Mouse (Mus musculus): ENCODE data around the gene Celsr3. TPM values are rescaled to one million over a fixed set of nuclear protein-coding genes. Genes with fewer than 3 reads are reported as not detected.
A peak's percentile ranks its signal among the peaks of the same experiment; 100 is the strongest.

Celsr3 gene
- polyA plus RNA-seq, 1 experiment = 1.1 TPM

GRCm38 (mm10) chr9:108806831-108807230 lies 19.3 kb upstream of the Celsr3 start:
- no peak for DNase-seq (ENCODE audit: low read depth)

- no peak for DNase-seq (ENCODE audit: low read depth)
These were observed 18.4 kb upstream of the Celsr3 start for GRCm38 (mm10) chr9:108807674-108808073.

GRCm38 (mm10) chr9:108808163-108808665 lies 17.9 kb upstream of the Celsr3 start, which contains the start of gene Nckipsd:
TSS of gene Nckipsd (plus strand) at chr9:108808368.
- DNase-seq (ENCODE audit: low read depth) = no peak

- DNase-seq (ENCODE audit: low read depth) = no peak
These were observed 16.9 kb upstream of the Celsr3 start for GRCm38 (mm10) chr9:108809188-108809587.

GRCm38 (mm10) chr9:108809723-108810122 lies 16.4 kb upstream of the Celsr3 start:
- no peak for DNase-seq (ENCODE audit: low read depth)

GRCm38 (mm10) chr9:108810516-108810915 lies 15.6 kb upstream of the Celsr3 start:
- DNase-seq (ENCODE audit: low read depth) = no peak

GRCm38 (mm10) chr9:108815557-108815956 lies 10.6 kb upstream of the Celsr3 start:
- DNase-seq (ENCODE audit: low read depth) = peak; percentile 70

GRCm38 (mm10) chr9:108819495-108819894 lies 6.6 kb upstream of the Celsr3 start:
- no peak for DNase-seq (ENCODE audit: low read depth)

GRCm38 (mm10) chr9:108820077-108820476 lies 6.0 kb upstream of the Celsr3 start:
- DNase-seq (ENCODE audit: low read depth) = no peak

- DNase-seq (ENCODE audit: low read depth) = no peak
These were observed 1.9 kb upstream of the Celsr3 start for GRCm38 (mm10) chr9:108824144-108824685.

- DNase-seq (ENCODE audit: low read depth) = no peak
These were observed 1.2 kb upstream of the Celsr3 start for GRCm38 (mm10) chr9:108824755-108825413.

GRCm38 (mm10) chr9:108826700-108827340 lies 700 bp downstream of the Celsr3 start:
- DNase-seq (ENCODE audit: low read depth) = no peak

- DNase-seq (ENCODE audit: low read depth) = no peak
These were observed 1.3 kb downstream of the Celsr3 start for GRCm38 (mm10) chr9:108827454-108827853.

- no peak for DNase-seq (ENCODE audit: low read depth)
These were observed 1.8 kb downstream of the Celsr3 start for GRCm38 (mm10) chr9:108827906-108828305.

- DNase-seq (ENCODE audit: low read depth) = no peak
These were observed 5.5 kb downstream of the Celsr3 start for GRCm38 (mm10) chr9:108831637-108832036.

- no peak for DNase-seq (ENCODE audit: low read depth)
These were observed 6.4 kb downstream of the Celsr3 start for GRCm38 (mm10) chr9:108832390-108833108.

GRCm38 (mm10) chr9:108842989-108843388 lies 16.9 kb downstream of the Celsr3 start:
- no peak for DNase-seq (ENCODE audit: low read depth)

GRCm38 (mm10) chr9:108845390-108845789 lies 19.3 kb downstream of the Celsr3 start:
- no peak for DNase-seq (ENCODE audit: low read depth)

GRCm38 (mm10) chr9:108847374-108847773 lies 21.3 kb downstream of the Celsr3 start:
- DNase-seq (ENCODE audit: low read depth) = no peak

- no peak for DNase-seq (ENCODE audit: low read depth)
These were observed 22.3 kb downstream of the Celsr3 start for GRCm38 (mm10) chr9:108848419-108848818.

GRCm38 (mm10) chr9:108852976-108853375 lies 26.9 kb downstream of the Celsr3 start, which contains the start of gene Slc26a6:
TSS of gene Slc26a6 (plus strand) at chr9:108853283.
- DNase-seq (ENCODE audit: low read depth) = no peak

GRCm38 (mm10) chr9:108853635-108854240 lies 27.6 kb downstream of the Celsr3 start:
- peak; percentile 56 for DNase-seq (ENCODE audit: low read depth)
